Mouse (Mus musculus) stomach, postnatal 0 days (tissue): ENCODE data around the gene U90926.

ENCODE experiments used
- CTCF ChIP-seq: IDR thresholded peaks from 2 replicates; pipeline ENCODE4 v1.5.1; 2016; ENCODE audit warnings: antibody characterized with exemption, low read depth, mild to moderate bottlenecking, moderate library complexity
- EP300 ChIP-seq: optimal IDR thresholded peaks from 2 replicates; pipeline ENCODE3; 2016; ENCODE audit warnings: antibody characterized with exemption

DNA sequence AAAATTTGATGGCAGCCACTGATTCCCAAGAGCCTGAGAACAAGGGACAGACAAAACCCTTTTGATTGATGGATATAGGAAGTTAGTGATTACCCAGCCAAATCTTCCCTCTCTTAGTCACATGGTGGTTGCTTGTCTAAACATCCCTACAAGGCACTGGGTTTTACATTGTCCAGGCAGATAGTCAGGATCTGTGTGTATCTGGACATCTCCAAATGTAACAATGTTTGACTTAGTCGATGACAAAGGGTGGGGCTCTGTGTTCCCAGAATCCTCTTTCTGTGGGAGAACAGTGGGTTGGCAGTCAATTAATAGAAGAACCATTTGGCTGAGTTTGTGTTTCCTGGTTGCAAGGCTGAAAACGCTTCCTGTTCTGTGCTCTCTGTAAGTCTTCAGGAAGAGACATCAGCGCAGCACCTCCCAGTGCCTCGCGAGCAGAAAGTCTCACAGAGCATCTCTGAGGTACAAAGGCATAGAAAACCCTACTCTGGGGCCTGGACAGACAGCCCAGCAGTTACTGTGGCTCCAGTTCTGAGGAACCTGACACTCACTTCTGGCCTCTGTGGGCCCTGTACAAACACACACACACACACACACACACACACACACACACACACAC lies 19.8 kb upstream of the U90926 start:
- TF ChIP-seq CTCF (no peak), EP300 (no peak)
